Mouse (Mus musculus) urinary bladder, postnatal 25 days (tissue): ENCODE results near the gene Gm47841.

ENCODE experiments used
- DNase-seq: peaks from one replicate; pipeline ENCODE4 v3.0.0; 2022; ENCODE audit warnings: low spot score

Gm47841 gene

DNA sequence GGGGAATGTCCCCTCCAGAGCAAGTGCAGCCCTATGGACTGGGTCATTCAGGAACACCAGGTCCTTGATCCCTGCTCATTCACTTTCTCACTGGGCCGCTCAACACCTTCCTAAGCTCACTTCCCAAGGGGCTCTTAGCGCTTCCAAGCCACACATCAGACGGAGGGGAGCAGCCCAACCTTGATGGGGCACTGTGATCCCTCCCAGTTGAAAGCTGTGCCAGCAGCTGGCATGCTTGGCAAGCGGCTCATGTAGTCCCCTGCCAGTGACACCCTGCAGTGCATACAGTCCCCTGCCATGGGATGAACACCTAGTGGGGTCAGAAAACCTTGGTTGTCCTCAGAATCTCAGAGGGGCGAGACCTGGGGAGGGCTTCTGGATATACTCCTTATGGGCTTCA lies 26.9 kb upstream of the Gm47841 start:
- no peak for DNase-seq

DNA sequence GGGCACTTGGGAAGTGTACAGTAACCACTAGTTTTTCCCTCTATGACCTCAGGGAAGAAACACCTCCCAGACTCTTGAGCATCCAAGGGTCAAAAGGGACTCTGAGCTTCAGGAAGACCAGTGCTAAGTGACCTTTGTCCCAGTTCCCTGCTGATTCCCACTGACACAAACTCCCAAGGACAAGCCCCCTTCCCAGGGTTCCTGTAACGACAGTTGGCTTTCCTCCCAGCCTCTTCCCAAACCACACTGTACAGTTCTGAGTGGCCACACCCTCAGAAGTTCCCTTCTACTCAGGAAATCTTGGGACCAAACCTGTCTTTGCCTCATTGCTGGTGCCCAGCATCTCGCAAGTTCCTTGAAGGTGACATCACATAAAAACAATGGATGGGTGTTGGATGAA lies 25.5 kb upstream of the Gm47841 start:
- DNase-seq = no peak

DNA sequence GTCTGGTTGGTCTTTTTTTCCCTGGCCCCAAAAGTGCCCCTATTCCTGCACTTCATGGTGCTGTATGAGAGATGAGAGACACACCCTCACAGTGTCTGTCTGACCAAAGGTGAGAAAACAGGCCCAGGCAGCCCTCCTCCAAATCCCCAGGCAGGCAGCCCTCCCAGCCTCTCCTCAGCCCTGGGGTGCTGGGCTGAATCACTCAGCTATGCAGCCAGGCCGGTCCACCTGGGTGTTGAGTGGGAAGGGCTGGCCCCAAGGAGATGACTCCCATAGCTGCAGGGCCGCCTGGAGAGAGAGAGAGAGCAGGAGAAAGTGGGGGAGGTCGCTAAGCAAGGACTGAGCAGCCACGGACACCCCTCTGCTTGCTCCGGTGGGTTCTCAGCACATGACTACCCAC lies 23.6 kb upstream of the Gm47841 start:
- peak; percentile 66 for DNase-seq

DNA sequence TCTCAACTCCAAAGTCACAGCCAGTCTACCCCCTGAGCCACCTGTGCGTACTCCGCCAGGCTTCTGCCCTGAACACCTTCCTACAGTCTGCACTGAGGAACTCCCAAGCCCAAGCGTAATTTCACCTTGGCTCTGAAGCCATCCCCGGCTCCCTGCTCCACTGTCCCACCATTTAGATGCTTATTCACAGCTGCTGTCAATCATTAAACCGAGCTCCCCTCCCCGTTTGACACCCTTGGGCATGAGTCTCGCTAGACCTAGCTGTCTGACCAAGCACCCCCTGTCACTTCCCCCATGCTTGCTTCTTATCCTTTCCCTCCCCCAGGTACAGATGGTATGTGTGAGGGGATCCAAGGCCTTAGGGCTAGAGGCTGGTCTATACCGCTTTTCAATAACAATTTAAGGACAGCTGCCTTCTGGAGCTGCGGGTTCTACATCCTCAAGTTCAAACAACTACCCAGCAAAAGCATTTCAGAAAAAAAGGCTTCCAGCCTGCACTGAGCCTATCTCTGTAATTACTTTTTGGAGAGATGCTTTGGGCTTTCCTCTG lies 22.5 kb upstream of the Gm47841 start:
- no peak for DNase-seq

DNA sequence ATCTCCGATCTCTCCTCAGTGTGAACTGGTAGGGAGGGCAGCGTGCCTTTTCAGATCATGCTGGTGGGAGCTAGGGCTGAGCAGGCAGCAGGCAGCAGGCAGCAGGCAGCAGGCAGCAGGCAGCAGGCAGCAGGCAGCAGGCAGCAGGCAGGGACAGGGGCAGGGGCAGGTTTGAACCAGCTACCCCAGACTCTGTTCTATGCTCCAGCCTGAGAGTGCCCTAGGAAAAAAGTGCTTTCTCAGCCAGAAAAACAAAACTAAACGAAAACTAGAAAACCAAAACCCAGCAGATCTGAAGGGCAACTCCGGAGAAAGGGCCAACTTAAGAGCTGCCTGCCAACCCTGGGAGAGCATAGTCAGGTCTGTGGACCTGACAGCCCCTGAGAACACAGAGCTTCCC lies 21.5 kb upstream of the Gm47841 start:
- DNase-seq = no peak

DNA sequence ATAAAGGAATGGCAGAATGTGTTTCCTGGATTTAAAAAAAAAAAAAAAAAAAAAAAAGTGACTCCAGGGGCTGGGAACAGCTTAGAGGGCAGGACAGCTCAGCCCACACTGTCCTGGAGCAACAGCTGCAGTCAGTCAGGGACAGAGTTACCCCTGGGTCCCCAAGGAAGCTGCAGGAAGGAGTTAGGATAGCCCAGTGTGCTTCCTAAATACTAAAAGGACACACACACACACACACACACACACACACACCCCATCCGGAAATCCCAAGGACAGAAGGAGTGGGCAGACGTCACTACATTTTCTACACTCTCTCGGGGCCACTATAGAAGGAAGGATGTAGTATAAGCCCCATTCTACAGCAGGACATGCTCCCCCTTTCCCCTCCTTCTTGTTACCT lies 20.8 kb upstream of the Gm47841 start:
- no peak for DNase-seq

DNA sequence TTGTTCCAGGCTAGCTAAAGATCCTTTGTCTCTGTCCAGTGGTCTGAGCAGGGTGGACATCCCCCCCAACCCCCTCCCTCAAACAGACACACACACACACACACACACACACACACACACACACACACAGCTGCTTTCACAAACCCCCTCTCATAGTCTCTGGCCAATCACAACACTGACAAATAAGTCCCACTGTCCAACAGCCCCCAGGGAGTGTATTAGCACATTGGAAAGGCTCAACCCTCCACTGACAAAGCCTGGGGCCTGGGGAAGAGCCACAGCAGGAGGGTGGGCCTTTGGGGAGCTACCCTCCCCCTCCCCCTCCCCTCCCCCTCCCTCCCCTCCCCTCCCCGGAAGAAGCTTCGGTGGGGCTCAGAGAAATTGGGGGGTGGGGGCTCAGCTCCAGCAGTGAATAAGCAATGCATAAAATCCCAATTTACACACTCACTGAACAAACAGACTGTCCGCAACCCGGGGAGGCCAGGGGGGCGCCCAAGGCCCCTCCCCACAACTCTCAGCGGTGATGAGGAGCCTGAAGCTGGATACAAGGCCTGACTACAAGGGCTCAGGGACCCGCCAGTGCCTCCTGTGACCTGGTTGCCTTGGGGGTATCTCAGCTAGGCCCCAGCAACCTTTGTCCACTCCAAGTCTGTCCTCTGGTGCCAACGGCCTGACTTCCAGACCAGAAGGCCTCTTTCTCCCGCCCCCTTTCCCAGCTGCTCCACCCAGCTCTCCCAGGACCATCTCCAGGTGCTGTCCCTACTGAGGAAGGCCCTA lies 19.9 kb upstream of the Gm47841 start:
- DNase-seq = no peak

DNA sequence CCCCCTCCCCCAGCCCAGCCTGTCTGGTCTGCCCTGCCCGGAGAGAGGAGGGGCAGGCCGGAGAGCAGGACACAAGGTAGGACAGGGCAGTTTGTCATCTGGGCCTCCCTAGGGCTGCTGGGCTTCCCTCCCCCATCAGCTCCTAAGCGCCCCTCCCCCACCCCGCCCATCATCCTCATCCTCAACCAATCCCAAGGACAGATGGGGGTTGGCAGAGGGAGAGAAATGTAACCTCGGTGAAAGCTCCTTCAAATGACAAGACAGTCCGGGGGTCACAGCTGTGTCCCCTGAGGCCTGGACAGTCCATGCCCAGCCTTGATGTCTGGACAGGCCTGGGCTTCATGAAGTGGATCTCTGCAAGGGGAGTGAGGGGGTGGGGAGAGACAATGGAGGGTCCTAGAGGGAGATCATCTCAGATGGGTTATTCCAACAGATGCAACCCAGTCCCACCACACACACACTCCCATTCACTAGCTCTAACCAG lies 19.2 kb upstream of the Gm47841 start:
- no peak for DNase-seq

DNA sequence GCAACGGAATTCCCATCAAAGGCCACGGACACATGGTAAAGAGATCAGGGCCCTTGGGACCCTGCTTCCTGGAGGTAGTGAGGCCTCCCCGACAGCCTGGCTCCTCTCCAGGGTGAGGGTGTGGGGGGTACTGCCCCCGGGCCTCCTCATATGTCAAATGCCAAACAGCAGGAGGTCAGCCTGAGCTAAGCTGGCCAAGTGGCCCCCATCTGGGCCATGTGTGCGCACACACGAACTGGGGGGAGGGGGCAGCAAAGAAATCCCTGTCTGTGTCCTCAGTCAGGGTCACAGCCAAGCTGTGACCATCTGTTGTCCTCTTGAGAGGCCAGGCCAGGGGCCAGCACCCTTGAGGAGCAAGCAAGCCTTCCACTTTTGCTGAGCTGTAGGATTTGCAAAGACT lies 17.9 kb upstream of the Gm47841 start:
- no peak for DNase-seq

DNA sequence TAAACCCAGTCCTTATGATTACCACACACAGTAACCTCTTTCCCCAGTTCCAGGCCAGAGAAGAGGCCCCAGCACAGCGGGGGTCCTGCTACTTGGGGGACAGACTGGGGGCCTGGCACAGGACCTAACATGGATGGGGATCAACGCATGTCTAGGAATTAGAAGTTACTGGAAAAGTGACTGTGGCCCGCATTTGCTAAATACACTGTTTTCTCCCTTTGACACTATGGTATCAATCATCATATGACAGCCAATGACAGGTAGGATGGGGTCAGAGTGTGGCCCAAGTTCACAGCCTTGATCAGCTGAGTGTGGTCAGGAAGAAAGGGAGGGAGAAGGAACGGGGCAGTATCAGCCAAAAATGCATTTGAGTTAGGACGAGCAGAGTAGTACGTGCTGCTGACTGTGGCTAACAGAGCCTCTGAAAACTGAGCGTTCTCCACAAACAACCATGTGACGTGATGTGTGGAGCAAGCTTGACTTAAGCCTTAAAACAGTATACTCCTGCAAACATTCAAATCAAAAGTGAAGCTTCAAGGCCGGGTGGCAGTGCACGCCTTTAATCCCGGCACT lies 13.2 kb upstream of the Gm47841 start:
- no peak for DNase-seq

DNA sequence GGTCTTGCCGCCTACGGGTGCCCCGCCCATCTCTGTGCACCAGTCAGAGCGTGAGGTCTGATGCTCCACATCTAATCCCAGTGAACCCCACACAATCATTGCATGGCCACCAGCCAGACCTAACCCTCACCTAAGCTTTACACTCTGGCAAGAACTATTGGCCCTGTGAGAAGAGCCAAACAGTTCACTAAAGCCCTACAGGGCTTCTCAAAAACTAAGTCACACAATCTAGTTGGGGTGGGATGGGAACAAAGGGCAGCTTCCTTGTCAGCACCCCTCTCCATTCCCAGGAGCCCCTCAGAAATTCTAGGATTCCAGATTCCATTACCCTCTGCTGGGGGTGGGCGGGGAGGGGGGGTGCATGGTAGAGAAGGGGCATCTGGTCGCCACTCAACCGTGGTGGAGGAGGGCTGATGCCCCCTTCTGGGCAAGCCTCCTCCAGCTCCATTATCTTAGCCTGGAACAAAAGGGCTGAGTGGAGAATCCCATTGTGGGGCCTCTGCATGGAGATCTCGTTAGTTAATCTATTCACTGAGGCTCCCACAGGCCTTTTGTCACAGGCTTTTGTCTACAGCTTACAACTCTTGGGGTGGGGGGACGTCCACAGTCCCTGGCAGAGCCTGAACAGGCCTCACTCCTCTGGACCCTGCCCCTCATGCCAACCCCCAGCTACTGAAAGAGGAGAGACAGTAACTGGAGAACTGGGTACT lies 12.5 kb upstream of the Gm47841 start:
- no peak for DNase-seq

DNA sequence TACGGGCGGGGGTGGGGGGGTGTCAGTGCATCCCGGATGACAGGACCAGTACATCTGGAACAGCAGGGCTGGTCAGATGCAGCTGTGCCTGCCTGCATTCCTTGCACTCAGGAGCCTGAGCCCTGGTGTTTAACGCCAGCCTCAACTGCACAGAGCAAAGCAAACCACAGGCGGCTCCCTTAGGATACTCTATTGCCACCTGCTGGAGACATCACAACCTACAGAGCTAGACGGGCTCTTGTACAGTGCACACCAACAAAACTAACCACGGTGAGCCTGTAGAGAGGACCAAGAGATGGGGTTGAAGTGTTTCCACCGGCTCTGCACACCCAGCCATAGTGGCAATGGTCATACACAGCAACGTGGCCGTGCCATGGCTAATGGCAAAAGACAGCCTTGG lies 9.0 kb upstream of the Gm47841 start:
- no peak for DNase-seq

DNA sequence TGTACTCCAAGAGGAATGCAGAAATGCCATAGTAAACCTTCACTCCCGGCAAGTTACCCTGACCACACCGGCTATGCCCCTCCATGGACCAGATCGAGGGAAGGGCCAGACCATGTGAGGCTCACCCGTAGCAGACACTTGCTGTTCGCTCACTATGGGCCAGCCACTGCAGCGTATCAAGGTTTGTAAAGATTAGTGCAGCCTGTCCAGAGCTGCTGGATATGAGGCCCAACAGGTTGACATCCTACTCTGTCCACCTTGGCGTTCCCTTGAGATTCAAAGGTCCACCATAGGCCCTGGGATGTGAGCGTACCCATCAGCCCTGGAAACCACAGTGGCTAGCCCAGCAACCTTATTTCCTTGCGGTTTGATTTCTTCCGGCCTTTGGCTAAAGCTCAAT lies 7.3 kb upstream of the Gm47841 start:
- no peak for DNase-seq

DNA sequence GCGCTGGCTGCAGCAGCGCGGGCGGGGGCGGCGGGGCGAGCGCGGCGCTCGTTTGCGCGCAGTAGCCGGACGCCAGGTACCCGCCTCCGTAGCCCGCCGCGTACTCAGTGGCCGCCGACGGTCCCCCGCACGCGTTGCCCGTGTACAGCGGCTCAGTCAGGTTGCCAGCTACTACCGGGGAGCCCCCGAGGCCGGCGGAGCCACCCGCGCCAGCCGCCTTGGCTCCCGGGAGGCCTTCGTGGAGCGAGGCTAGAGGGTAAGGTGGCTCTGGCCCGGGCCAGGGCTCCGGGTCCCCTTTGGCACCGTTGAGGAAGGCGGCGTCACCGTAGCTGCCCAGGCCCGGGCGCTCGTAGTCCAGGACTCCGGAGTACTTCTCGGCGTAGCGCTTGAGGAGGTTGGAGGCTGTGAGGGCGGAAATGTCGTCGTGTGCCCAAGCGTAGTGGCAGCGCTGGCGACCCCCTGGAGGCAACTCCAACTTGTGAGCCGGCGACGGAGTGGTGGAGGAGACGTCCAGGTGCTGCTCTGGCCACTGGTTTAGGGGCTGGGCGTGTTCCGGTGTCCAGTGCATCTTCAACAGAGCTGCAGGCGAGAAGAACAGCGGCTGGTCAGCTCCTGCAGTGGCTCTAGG lies 6.7 kb upstream of the Gm47841 start:
- no peak for DNase-seq

DNA sequence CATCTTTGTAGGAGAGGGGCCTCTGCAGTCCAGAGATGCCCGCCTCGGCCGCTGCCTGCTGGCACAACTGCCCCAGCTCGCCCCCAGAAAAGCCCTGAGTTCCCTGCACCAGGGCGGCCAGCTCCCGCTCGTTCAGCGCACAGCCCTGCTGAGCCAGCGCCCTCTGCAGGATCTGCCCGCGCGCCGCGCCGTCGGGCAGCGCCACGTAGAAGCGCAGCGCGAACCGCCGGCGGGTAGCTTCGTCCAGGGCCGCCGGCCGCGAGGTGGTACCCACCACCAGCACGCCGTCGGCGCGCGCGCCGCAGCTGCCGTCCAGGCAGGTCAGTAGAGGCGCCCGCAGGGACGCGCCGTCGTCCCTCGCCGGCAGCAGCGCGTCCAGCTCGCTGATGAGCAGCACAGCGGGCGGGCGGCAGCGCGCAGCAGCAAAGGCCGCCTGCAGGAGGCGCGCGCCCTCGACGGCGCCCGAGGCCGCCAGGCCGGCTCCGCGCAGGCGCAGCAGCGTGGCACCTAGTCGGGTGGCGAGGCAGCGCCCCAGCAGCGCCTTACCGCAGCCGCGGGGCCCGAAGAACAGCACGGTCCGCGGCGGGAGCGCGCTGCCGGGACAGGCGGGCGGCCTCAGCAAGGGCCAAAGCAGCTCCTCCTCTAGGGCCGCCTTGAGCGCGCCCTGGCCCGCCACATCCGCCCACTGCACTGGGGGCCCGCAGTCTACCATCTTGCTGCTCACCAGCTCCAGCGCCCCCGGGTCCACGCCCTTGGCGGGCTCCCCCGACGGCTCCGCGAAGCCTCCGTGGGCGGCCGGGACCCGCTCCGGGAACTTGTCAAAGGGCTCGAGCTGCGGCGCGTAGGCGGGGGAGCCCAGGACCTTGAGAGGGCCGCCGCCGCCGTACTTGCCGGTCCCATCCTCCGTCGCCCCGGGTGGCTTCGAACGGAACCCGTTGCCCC lies 5.6 kb upstream of the Gm47841 start:
- no peak for DNase-seq

DNA sequence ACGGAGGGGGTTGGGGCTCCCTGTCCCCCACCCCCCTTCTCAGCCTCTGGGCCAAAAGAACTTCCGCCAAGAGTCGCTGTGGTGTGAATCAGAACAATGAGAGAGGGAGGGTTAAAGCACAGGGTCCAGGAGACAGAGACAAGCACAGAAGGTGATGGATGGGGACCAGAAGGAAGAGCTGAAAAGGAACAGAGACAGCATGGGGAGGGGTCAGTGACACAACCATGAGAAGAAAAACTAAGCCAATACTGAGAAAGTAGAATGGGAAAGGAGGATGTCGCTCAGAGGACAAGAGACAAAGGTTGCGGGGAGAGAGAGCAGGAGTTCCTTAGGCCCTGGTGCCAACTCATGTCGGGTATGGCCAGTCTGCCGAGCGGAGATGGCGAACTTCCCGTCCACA lies 4.7 kb upstream of the Gm47841 start:
- DNase-seq = no peak

DNA sequence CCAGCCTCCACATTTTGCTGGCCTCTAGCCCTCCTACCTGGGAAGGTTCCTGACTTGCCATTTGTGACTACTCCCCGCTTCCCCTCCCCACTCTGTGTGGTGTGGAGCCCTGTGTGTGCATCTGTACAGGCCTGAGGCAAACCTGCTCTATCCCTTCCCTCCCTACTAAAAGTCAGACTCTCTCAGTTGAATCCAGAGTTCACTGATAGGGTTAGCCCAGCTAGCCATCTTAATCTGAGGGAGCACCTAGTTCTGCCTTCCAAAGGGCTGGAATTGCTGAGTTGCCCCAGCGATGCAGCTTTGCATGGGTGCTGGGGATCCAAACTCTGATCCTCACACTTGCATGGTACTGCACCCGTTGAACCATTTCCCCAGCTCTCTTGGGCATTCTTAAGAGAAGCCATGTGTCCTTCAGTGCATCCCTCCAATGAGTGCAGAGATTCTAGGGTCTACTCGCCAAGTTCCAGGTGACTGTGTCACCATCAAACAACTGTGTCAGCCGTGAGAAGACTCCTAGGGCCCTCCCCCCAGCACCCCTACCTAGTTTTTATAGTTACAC lies 1.2 kb upstream of the Gm47841 start:
- DNase-seq = no peak

DNA sequence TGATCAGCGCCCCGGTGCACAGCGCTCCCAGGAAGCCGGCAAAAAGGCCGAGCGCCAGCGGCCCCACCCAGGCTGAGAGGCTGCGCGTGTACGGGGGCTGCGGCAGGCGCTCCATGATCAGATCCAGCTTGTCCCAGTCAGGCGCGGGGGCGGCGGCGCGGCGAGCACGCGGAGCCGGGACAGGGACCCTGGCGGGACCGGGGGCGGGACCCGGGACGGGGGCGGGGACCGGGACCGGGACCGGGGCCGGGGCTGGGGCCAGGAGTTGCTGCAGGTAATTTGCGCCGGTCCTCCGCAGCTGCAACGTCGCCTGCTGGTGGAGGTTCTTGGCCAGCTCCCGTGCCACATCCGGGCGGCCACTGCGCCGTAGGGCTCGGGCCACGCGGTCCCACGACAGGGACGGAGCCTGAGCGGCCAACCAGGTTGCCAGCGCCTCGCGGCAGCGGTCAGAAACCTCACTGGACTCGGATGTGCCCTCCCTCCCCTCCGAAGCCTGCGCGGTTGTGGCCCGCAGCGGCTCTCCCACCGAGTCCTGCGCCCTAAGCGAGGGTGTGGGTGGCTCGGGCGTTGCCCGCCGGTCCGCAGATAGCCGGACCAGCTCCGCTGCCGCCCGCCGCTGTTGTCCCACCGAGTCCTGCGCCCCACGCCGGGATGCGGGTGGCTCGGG lies 537 bp downstream of the Gm47841 start:
- DNase-seq = peak; percentile 51

DNA sequence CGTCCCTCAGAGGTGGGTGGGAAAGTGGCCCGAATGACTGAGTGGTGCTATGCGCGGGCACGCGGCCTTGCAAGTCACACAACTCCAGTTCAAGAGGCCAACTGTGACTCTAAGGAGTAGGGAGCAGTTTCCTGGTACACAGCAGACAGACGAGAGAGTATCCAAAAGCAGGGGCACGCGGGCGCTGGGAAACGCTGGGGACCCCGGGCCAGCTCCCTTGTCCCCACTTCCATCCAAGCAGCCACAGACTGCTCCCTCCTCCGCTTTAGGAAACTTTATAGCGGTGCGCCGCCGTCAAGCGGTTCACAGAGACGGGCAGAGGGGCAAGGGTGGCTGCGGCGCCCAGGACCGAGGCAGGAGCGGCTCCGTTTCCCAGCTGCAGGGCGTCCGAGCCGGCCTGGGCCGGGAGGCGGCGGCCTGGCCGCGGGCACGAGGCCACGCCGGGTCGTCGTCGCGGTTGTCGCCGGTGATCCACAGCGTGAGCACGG lies 1.1 kb downstream of the Gm47841 start:
- no peak for DNase-seq

DNA sequence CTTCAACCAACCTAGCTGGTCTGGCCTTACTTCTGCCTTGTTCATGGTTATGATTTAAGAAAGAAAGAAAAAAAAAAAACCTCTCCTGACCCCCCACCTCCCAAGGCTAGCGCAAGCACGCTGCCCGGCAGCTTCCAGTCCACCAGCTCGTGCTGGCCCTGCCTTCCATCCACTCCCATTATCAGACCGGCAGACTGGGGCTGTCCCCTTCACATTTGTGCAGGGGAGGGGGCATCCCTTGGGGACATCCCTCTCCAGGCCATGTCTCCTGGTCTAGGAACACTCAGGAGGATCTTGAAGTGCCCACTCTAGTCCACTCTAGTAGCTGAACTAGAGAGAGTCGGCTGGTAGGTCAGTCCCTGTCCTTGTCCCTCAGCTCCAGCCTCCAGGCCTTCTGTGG lies 2.7 kb downstream of the Gm47841 start:
- DNase-seq = no peak
